Mouse (Mus musculus): ENCODE measurements around the gene Tmtc2. TPM values are rescaled to one million over a fixed set of nuclear protein-coding genes. Genes with fewer than 3 reads are reported as not detected.

Gene Tmtc2
- 8.9 and 9.6 TPM in 2 replicates for polyA plus RNA-seq (2015; fragmentation: Nextera tagmentation; extraction: Ambion mirVana)

DNA sequence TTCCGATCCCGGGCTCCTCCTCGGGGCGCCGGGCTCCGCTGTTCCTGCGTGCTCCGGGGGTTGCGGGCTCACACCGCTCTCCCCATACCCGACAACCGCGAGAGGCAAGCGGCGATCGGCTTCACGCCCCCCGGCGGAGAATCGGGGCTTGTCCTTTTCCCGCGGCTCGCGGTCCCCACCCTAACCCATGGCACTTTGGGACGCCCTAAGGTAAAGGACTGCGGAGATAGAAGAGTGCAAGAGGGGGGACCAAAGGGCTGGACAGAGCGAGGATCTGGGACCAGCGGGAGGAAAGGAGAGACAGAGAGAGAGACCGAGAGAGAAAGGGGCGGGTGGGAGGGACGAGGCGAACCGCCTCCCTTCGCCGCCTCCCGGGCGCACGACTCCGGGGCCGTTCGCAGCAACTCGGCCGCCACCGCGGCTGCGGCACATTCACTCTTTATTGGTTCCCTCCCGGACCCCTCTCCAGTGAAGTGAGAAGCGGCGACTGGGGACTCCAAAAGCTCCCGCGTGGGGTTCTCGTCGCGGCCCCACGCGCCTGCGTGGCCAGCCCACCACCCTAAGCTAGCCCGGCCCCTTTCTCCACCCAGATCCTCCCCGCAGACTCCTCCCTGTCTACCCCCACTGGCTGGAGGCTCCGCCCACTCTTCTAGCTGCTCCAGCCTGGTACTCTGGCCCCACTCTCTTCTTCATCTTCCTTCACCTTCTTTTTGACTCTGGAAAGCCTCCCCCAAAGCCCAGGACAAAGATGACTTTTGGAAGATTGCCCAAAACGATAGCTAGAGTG is at the start of gene Tmtc2:
TSS of gene Tmtc2 (minus strand) at position 544 of the 787 bp plus-strand sequence.
- H3K36me3 ChIP-seq (ENCODE audit: control insufficient read depth, insufficient read depth, low read length), result no peaks in the 10 kb centered on the region
- H3K9me3 ChIP-seq (replicated peaks; ENCODE audit: control insufficient read depth, low read length), result no peaks in the 10 kb centered on the region
- H3K27me3 ChIP-seq (ENCODE audit: control insufficient read depth, insufficient read depth, low read length), result no peaks in the 10 kb centered on the region
- H3K9ac ChIP-seq (ENCODE audit: low read length), result peak within 1 kb of the TSS; percentile 85
- H3K4me2 ChIP-seq (ENCODE audit: low read depth, low read length), result peak within 1 kb of the TSS; percentile 97
- H3K4me3 ChIP-seq (replicated peaks; ENCODE audit: low read length), result peak within 1 kb of the TSS; percentile 88
- ATAC-seq (ENCODE audit: insufficient read depth, low FRiP score), result peak; percentile 97
- H3K4me1 ChIP-seq (ENCODE audit: control insufficient read depth, insufficient read depth, low read length), result peaks cover 8% of the 10 kb centered on the region; the same call in 1 of the 2 replicates
- WGBS, result under 1% methylated on average over 60 of the region's 61 CpGs
- peak within 1 kb of the TSS; percentile 88 for H3K27ac ChIP-seq (ENCODE audit: low read length)

DNA sequence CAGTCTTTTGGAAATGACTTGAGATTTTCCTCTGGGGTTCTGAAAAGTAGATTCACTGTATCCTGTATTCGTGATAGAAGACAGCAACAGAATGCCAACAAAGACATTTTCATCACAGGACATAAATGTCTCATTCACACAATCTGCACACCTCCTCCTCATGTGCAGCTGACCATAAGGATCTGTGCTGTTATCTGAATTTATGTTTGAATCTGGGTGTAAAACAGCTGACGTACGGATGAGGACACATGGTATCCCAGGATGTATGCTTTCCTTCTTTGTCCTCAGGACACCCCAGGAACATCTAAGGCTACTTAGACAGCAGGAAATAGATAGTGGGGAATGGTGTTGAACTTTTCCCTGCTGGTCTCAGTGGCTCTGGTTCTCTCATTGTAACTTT is 37.9 kb upstream of the Tmtc2 start:
- Histone ChIP-seq H3K9ac (ENCODE audit: low read length) (no peak overlapping the region), H3K9me3 (replicated peaks; ENCODE audit: control insufficient read depth, low read length) (no peaks in the 10 kb centered on the region), H3K4me1 (ENCODE audit: control insufficient read depth, insufficient read depth, low read length) (no peaks in the 10 kb centered on the region), H3K36me3 (ENCODE audit: control insufficient read depth, insufficient read depth, low read length) (no peaks in the 10 kb centered on the region), H3K27me3 (ENCODE audit: control insufficient read depth, insufficient read depth, low read length) (no peaks in the 10 kb centered on the region), H3K4me3 (replicated peaks; ENCODE audit: low read length) (no peak overlapping the region), H3K4me2 (ENCODE audit: low read depth, low read length) (no peak overlapping the region), H3K27ac (ENCODE audit: low read length) (no peak overlapping the region)
- ATAC-seq (ENCODE audit: insufficient read depth, low FRiP score), result no peak
- 84% methylated on average over 3 of the region's 3 CpGs for WGBS

DNA sequence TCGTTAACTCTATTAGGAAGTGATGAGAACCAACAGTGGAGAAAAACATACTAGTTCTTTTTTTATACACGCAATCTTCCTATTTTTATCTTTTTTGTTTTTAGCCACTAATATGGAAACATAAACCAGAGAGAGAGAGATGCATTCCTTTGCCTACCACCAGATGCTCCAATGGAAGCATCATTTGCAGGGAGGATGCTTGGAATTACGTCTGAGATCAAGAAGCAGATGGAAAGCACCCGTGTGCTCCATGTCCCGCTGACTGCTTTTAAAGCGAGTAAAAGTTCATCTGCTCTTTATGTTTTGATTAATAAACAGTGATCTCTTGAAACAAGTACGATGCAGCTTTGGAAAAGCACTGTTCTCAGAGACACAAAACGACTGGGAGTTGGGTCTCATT is 24.6 kb upstream of the Tmtc2 start:
- no peaks in the 10 kb centered on the region for H3K27me3 ChIP-seq (ENCODE audit: control insufficient read depth, insufficient read depth, low read length)
- WGBS, result 67% methylated on average over 8 of the region's 8 CpGs

GRCm38 (mm10) chr10:105597226-105597625 is 23.0 kb upstream of the Tmtc2 start:
- ATAC-seq (ENCODE audit: insufficient read depth, low FRiP score), result no peak
- H3K36me3 ChIP-seq (ENCODE audit: control insufficient read depth, insufficient read depth, low read length), result no peaks in the 10 kb centered on the region
- WGBS, result 71% methylated on average over 3 of the region's 3 CpGs

More for the DNA sequence above, 24.6 kb upstream of the Tmtc2 start:
- no peaks in the 10 kb centered on the region for H3K36me3 ChIP-seq (ENCODE audit: control insufficient read depth, insufficient read depth, low read length)
- H3K9ac ChIP-seq (ENCODE audit: low read length), result no peak overlapping the region
- no peak for ATAC-seq (ENCODE audit: insufficient read depth, low FRiP score)
- H3K9me3 ChIP-seq (replicated peaks; ENCODE audit: control insufficient read depth, low read length), result no peaks in the 10 kb centered on the region
- no peak overlapping the region for H3K4me2 ChIP-seq (ENCODE audit: low read depth, low read length)
- no peak overlapping the region for H3K4me3 ChIP-seq (replicated peaks; ENCODE audit: low read length)
- H3K27ac ChIP-seq (ENCODE audit: low read length), result no peak overlapping the region
- H3K4me1 ChIP-seq (ENCODE audit: control insufficient read depth, insufficient read depth, low read length), result peaks cover 3% of the 10 kb centered on the region; the same call in 1 of the 2 replicates

DNA sequence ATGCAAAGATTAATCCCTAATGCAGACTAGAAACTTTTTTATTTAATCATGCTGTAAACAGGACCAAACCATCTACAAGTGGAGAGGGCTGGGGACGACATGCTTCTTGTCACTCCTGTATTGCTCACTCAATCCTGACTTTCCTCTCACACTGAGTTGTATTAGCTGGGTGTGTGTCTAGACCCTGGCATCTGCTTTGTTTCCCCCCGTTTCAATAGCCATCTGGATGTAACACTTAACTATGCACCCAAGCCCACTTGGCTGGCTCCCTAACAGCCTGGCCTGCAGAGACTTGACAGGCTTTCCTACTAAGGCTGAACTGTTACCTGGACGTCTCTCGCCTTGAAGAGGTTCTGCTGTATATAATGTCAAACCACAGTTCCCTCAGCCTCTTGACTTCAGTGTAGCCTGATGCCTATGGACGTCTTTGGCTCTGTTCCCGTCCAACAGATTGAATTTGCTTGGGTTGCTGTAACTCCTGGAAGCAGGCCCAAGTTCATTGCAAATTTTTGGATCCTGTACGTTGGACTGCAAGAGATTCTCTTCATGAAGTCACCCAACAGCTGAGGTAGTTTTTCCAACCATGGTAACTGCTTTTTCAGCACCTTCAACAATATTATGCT is 21.3 kb upstream of the Tmtc2 start:
- Histone ChIP-seq H3K4me1 (ENCODE audit: control insufficient read depth, insufficient read depth, low read length) (peaks cover 3% of the 10 kb centered on the region; the same call in 1 of the 2 replicates), H3K36me3 (ENCODE audit: control insufficient read depth, insufficient read depth, low read length) (no peaks in the 10 kb centered on the region), H3K4me3 (replicated peaks; ENCODE audit: low read length) (no peak overlapping the region), H3K27me3 (ENCODE audit: control insufficient read depth, insufficient read depth, low read length) (no peaks in the 10 kb centered on the region), H3K27ac (ENCODE audit: low read length) (no peak overlapping the region), H3K9me3 (replicated peaks; ENCODE audit: control insufficient read depth, low read length) (no peaks in the 10 kb centered on the region), H3K9ac (ENCODE audit: low read length) (no peak overlapping the region), H3K4me2 (ENCODE audit: low read depth, low read length) (no peak overlapping the region)
- 48% methylated on average over 7 of the region's 7 CpGs for WGBS
- no peak for ATAC-seq (ENCODE audit: insufficient read depth, low FRiP score)

More at GRCm38 (mm10) chr10:105597226-105597625, 23.0 kb upstream of the Tmtc2 start:
- H3K27me3 ChIP-seq (ENCODE audit: control insufficient read depth, insufficient read depth, low read length), result no peaks in the 10 kb centered on the region
- peaks cover 3% of the 10 kb centered on the region; the same call in 1 of the 2 replicates for H3K4me1 ChIP-seq (ENCODE audit: control insufficient read depth, insufficient read depth, low read length)
- H3K27ac ChIP-seq (ENCODE audit: low read length), result no peak overlapping the region
- no peak overlapping the region for H3K9ac ChIP-seq (ENCODE audit: low read length)
- H3K4me3 ChIP-seq (replicated peaks; ENCODE audit: low read length), result no peak overlapping the region
- no peaks in the 10 kb centered on the region for H3K9me3 ChIP-seq (replicated peaks; ENCODE audit: control insufficient read depth, low read length)
- no peak overlapping the region for H3K4me2 ChIP-seq (ENCODE audit: low read depth, low read length)

DNA sequence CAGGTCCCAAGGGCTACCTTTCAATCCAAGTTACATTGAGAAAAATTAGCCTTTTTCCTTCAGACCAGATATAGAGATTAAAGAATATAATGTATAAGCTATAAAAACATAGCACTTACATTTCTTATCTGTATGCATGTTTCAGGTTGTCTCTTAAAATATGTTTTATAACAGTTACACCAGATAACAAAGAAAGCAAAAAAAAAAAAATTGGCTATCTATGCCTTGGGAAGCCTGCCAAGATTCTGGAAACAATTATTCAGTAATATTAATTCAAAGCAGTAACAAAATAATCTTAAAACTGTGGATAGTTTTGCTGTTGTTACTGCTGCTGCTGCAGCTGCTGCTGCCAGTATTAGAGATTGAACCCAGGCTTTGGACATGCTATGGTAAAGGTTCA is 13.9 kb upstream of the Tmtc2 start:
- no peak for ATAC-seq (ENCODE audit: insufficient read depth, low FRiP score)
- H3K36me3 ChIP-seq (ENCODE audit: control insufficient read depth, insufficient read depth, low read length), result no peaks in the 10 kb centered on the region
- no peak overlapping the region for H3K9ac ChIP-seq (ENCODE audit: low read length)
- H3K4me1 ChIP-seq (ENCODE audit: control insufficient read depth, insufficient read depth, low read length), result no peaks in the 10 kb centered on the region
- H3K9me3 ChIP-seq (replicated peaks; ENCODE audit: control insufficient read depth, low read length), result no peaks in the 10 kb centered on the region
- no peak overlapping the region for H3K4me3 ChIP-seq (replicated peaks; ENCODE audit: low read length)
- no peak overlapping the region for H3K27ac ChIP-seq (ENCODE audit: low read length)
- H3K27me3 ChIP-seq (ENCODE audit: control insufficient read depth, insufficient read depth, low read length), result no peaks in the 10 kb centered on the region
- H3K4me2 ChIP-seq (ENCODE audit: low read depth, low read length), result no peak overlapping the region

GRCm38 (mm10) chr10:105579318-105579717 is 5.1 kb upstream of the Tmtc2 start:
- no peak overlapping the region for H3K27ac ChIP-seq (ENCODE audit: low read length)
- WGBS, result 38% methylated on average over 2 of the region's 2 CpGs
- no peaks in the 10 kb centered on the region for H3K9me3 ChIP-seq (replicated peaks; ENCODE audit: control insufficient read depth, low read length)
- no peaks in the 10 kb centered on the region for H3K36me3 ChIP-seq (ENCODE audit: control insufficient read depth, insufficient read depth, low read length)
- no peaks in the 10 kb centered on the region for H3K27me3 ChIP-seq (ENCODE audit: control insufficient read depth, insufficient read depth, low read length)
- no peak overlapping the region for H3K4me3 ChIP-seq (replicated peaks; ENCODE audit: low read length)
- no peak overlapping the region for H3K9ac ChIP-seq (ENCODE audit: low read length)
- 0 out of 2 replicates have a peak, but pooled peaks cover 4% of the 10 kb centered on the region for H3K4me1 ChIP-seq (ENCODE audit: control insufficient read depth, insufficient read depth, low read length)
- H3K4me2 ChIP-seq (ENCODE audit: low read depth, low read length), result no peak overlapping the region
- no peak for ATAC-seq (ENCODE audit: insufficient read depth, low FRiP score)

DNA sequence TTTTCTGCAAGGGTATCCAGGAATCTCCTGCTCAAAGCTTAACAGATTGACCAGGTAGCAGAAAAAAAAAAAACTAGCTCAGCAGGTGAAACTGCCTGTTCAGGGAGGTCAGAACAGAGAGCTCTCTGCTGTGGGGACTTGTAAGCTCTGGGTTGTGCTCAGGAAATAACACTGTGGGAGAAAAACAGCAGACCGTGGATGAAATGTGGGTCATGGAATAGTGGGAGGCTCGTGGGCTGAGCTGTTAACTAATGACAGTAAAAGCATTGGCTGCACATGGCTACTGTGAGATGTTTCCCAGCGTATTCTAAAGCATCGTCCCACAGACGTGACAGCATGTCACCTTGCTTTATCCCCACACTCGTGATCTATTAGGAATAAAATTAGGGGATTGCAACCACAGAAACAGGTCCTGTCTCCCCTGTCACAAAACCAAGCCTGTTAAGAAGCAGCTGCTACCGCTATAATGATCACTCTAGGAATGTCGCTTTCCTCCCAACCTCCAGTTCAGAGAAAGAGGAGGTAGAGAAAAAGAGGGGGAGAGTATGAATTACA is 4.1 kb upstream of the Tmtc2 start:
- 46% methylated on average over 8 of the region's 8 CpGs for WGBS

More for the DNA sequence above, 4.1 kb upstream of the Tmtc2 start:
- no peak for ATAC-seq (ENCODE audit: insufficient read depth, low FRiP score)
- Histone ChIP-seq H3K9ac (ENCODE audit: low read length) (no peak overlapping the region), H3K36me3 (ENCODE audit: control insufficient read depth, insufficient read depth, low read length) (no peaks in the 10 kb centered on the region), H3K4me2 (ENCODE audit: low read depth, low read length) (no peak overlapping the region), H3K27ac (ENCODE audit: low read length) (no peak overlapping the region), H3K9me3 (replicated peaks; ENCODE audit: control insufficient read depth, low read length) (no peaks in the 10 kb centered on the region), H3K4me3 (replicated peaks; ENCODE audit: low read length) (no peak overlapping the region), H3K4me1 (ENCODE audit: control insufficient read depth, insufficient read depth, low read length) (0 out of 2 replicates have a peak, but pooled peaks cover 4% of the 10 kb centered on the region), H3K27me3 (ENCODE audit: control insufficient read depth, insufficient read depth, low read length) (no peaks in the 10 kb centered on the region)
